Mouse (Mus musculus): Measurements from ENCODE around the gene Gm5136.

The Gm5136 gene

DNA sequence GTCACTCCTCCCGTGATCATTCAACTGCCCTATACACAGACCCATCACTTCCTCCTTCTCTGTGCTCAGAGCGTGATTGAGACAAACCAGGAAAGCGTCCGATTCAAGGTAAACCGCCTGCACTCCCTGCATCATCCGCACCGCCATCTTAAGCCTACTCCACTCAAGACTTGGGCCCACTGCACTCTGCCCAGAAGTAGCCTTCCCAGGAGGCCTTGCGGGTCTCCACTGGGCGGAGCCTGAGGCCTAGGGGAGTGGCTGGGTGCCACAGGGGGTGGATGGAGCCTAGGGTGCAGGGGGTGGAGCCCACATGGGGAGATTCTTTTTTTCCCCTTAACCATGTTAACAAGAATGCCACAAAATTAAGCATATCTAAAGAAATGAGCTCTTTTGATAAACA is at the start of gene Gm5136:
TSS of gene Gm5136 (minus strand) at position 215 of the 400 bp plus-strand sequence.
- DNase-seq (ENCODE audit: low spot score in 2 of 2) = no peak

DNA sequence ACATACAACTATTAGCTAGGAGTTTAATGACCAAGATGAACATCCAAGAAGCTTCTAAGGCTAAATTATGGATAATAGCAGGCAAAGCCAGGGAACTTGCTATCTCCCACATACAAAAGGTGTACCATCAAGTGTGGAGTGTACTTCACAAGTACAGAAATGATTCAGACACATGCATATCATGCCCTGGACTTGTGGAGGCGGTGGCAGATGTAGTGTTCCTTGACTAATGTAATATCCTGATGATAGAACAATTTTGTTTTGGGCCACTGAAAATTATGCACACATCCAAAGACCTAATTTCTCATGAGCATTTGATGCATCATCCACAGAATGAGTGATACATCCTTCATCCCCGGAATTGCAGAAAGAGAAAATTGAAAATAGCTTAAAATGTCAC is 43.8 kb upstream of the Gm5136 start:
- DNase-seq (ENCODE audit: low spot score in 2 of 2) = no peak

DNA sequence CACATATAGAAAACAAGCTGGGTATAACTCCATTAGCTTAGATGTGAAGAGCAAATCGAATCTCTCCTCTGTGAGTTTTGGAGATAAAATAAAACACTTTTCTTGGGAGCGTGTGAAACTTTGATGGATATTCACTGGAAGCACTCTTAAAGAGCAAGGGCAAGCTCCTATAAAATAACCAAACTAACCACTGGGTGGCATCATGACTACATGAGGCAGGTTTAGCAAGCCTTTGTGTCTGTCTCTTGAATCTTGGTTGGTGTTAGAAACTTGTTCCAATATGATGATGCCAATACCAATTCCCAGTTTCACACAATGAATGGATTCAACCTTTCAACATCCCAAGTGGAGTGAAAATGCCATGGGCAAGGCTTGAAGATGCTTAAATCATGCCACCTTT is 34.0 kb upstream of the Gm5136 start:
- no peak for DNase-seq (ENCODE audit: low spot score in 2 of 2)

DNA sequence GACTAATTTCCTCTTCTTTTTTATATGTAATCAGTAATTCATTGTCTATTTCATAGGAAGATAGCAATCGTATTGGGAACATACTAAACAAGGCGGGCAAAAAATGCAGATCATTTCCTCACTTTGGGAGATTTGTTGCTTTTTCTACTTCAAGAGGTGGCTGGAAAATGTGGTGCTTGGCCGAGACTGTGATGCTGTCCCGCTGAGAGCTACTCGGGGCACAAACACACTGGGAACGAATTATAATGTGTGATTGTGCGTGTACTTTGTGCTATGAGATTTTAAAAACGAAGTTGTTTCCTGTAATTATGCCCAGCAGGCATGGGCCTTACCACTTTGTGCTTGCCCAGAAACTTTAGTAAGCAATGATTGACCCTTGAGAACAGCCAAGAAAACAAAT is 29.0 kb upstream of the Gm5136 start:
- no peak for DNase-seq (ENCODE audit: low spot score in 2 of 2)

DNA sequence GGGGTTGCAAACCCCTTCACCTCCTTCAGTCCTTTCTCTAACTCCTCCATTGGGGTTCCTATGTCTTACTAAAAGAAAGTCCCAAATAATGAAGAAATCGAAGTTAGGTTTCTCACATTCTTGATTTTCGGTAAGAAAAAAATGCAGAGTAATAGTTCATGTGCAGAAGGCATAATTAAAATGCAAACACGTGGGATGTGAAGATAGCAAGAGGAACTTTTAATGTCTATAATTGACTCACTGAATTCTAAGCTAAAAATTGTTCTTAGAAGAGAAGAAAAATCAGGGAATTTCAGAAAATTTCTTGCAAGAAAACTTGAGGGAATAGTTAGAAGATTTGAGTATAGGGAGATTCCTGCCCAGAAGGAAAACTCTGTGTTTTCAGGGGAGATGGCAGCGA is 26.4 kb upstream of the Gm5136 start:
- no peak for DNase-seq (ENCODE audit: low spot score in 2 of 2)

DNA sequence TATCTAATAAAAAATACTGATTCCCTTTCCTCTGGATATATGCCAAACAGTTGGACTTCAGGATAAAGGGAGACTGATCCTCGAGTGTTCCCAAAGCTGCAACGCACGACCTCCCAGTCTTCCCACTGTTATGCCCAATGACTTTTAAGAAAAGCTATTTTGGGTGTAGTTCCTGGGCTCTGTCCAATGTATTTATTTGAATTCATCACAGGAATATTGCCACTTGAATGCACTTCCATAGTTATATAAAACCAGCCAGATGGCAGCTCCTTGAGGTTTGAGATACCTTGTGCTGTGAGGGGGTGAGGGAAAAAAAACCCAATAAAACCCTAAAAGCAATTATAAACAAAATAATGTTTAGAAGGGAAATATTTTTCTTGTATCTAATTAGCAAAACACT is 24.9 kb upstream of the Gm5136 start:
- no peak for DNase-seq (ENCODE audit: low spot score in 2 of 2)

DNA sequence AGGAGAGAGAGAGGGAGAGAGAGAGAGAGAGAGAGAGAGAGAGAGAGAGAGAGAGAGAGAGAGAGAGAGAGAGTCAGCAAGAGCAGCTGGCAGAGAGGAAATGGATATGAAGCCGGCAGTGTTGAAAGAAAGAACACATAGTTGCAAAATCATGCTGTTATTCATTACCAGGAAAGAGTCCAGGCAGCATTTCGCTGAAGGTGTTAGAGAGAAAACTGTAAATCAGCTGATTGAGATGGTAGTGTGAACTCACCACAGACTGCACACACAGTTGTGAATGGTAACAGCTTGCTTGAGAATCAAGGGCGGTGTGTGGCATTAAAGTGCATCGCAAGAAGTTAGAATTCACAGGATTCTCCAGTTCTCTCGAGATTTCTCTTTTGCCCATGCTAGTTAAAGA is 10.6 kb upstream of the Gm5136 start:
- peak; percentile 37 to 46 for DNase-seq (ENCODE audit: low spot score in 2 of 2)

DNA sequence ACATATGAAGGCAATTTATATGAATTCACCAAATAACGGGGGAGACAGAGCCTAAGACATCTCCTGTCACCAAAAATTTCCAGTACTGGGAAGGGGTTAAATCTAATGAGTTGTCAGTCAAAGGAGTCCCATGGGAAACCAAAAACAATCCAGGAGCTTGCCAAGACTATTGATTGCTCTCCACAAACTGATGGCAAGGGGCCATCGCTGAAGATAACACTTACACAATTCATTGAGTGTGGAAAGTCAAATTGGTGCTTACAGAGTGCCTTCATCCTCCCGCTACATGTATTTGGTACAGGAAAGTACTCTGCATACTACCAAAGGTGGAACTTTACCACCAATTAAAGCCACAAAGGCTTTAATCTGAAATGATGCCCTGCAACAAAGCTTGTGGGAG is 5.7 kb upstream of the Gm5136 start:
- DNase-seq (ENCODE audit: low spot score in 2 of 2) = no peak

DNA sequence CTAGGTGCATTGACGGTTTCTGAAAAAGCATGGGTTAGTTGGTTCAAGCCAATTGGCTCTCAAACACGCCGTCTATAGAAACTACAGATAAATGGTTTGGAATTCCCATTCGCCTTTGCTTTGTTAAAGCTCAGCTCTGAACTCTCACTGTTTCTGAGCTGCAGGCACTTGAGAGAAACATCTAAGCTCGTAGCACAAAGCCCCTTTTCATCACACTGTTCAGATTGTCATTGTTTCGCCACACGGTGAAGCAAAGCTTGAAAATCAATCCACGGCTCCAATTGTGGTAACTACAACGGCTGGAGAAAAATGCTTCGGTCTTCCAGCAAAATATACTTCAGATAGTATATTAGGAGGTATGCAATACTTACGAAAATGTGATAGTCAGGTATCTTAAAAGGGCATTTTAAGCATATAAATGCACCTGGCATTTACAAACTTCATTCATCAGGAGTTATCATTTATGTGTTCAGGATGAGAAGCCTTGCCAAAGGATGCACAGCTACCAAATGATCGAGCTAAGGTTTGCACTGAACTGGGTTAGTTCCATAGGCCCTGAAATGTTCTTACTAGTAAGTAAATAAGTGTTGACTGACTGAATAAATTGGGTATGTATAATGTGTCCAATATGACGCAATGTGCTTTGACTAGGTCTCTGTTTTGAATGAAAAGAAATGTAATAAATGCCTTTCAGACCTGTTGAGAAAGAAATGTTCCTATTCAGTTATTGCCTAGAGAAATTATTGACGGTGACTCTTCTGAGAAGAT is 1.6 kb upstream of the Gm5136 start:
- DNase-seq (ENCODE audit: low spot score in 2 of 2) = no peak

DNA sequence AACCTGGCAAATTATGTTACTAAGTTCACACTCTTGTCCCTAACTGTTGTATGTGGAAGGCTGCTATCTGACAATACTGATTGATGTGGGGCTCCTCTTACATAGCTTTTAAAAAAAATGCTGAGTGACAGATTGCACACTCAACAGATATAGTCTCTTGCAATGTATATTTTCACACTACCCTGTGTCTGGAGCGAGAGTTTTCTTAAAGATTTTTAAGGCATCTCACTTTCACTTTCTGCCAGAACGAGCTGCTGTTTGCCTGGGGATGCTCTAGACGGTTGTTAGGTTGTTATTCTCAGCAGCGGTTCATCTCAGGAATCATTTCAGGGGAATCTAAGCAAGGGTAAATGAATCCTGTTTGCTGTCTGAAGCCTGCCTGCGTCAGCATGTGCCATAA is 2.9 kb downstream of the Gm5136 start:
- DNase-seq (ENCODE audit: low spot score in 2 of 2) = no peak

DNA sequence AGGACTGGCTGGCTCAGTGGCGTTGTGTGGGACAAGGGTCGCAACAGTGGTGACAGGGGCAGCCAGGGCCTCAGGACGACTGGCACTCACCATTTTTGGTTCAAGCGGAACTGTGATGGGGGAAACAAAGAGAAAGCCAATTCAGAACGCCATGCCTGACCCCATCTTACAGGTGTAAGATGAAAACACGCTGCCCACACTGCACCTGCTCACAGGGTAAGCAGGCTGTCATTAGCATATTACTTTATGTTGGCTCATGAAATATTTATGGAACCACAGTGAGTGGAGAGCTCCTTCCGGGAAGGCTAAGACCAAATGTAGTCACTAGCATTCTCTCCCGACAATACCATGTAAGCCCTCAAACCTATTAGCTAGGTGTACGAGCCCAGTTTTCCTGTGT is 9.0 kb downstream of the Gm5136 start:
- no peak for DNase-seq (ENCODE audit: low spot score in 2 of 2)

DNA sequence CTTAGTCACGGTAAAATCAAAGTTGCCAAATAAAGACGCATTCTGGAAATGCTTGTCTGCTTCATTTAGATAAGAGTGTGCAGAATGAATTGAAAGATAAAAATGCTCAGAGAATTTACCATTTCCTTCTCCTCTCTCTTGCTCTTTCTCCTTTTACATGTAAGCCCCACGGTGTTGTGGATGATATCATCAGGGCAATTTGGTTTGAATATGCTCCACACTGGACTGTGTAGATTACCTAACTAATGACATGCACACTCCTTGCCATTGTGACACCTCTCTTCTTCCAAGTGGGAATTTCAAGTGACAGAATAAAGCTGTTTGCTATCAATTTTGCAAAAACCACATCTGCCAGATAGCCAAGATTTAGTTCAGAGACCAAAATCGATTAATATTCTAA is 13.3 kb downstream of the Gm5136 start:
- no peak for DNase-seq (ENCODE audit: low spot score in 2 of 2)

DNA sequence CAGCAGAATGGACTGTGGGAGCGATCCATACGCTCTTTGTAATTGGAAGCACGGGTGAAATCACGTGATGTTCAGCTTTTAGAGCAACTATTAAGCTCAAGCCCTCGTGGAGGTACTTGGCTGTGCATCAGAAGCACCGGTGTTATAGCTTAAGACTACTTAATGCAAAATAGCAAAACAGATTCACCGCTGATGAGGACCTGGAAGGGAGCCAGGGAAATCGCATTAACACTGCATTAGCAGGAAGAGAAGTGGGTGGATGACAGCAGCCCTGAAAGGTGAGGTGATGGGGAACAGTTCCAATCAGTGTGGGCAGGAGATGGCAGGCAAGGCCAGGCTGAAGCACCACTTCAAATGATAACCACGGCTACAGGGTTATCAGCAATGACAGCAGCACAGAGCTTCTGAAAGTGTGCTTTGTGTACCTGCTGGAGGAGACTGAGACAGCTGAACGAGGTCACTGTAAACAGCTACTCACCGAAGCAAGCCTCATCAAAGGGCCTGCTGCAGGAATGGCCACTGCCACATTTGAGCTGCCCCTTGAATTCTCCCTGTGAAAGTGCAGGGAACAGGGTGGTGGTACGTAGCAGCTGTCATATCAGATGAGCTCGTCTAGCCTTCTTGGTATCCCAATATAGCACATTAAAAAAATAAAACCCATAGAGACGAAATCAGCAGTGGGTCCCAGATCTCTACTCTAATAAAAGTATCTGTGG is 20.1 kb downstream of the Gm5136 start:
- peak in 1 of 2 experiments; percentile 47 for DNase-seq (ENCODE audit: low spot score in 2 of 2)

DNA sequence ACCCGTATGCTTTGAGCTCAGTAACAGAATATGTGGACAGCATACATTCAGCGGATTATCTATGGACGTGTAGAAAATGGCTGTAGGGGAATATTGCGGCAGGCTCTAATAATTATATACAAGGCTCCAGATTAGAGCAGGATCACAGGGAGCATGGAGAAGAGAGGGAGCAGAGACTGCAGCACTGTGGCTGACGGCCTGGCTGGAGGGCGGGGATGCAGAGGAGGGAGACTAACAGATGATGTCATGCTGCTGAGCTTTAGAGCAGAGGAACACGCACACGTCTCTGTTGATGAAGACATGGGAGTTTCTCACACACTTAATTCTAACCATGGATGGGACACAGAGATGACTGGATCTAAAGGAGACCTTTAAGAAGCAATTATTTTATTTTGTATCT is 22.9 kb downstream of the Gm5136 start:
- DNase-seq (ENCODE audit: low spot score in 2 of 2) = no peak

DNA sequence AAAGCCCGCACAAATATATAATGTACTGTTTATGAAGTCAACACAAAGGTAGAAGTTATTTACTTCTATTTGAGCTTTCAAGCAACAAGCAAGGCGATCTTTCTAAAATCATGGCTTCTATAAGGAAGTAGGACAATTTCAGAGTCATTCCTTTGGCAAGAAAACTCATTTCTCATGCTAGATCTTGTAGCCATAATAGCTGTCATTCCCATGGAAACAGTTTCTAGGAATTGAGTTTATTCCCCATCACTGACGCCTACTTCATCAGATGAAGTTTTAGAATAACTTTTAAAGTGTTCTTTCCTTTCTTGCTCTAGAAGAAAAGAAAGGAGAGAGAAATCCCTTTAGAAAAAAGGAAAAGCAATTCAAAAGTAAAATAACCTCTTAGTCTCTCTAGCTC is 31.0 kb downstream of the Gm5136 start:
- no peak for DNase-seq (ENCODE audit: low spot score in 2 of 2)

DNA sequence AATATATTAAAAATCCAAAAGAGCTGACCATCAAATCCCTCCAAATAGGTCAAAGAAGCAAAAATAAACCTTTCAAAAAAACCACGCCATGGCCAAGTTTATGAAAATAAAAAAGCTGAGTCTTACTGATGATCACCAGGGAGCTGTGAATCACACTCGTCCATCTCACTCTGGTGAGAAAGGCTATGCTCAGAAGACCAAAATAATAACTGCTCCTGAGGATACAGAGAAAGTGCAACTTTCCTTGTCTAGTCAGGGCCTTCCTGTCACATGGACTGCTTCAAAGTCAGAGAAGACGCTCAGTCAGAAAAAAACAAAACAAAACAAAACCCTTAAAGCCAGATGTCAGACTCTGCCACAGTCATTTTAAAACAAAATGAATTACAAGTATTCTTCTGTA is 39.7 kb downstream of the Gm5136 start:
- DNase-seq (ENCODE audit: low spot score in 2 of 2) = no peak

DNA sequence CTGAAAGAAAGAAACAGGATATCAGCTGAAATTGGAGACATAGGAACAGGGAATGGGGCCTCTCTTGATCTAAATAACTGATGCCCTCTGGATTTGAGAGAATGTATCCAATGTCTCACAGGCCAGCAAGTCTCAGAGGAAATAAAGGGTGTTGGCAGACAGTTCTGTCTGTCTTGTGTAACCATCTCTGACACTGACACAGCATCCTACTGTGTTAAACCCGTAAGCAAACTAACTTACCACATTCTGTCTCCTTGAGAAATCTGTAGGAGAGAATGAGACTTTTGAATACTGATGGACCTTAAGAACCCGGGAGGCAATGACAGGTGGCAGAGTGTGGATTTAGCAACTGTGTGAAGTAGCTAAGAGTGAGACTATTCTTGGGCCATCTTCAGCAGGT is 41.7 kb downstream of the Gm5136 start:
- DNase-seq (ENCODE audit: low spot score in 2 of 2) = no peak

DNA sequence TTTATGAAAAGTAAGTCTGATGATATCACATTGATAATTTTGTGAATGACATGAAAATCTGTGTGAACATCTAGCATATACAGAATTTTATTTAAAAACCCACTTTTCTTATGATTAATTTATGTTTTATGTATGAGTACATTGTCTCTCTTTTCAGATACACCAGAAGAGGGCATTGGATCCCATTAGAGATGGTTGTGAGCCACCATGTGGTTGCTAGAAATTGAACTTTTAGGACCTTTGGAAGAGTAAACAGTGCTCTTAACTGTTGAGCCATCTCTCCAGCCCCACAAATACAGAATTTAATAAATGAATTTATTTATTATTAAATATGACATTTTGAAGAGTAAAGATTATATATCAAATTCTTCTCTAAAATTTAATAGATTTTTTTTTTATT is 42.3 kb downstream of the Gm5136 start:
- no peak for DNase-seq (ENCODE audit: low spot score in 2 of 2)

DNA sequence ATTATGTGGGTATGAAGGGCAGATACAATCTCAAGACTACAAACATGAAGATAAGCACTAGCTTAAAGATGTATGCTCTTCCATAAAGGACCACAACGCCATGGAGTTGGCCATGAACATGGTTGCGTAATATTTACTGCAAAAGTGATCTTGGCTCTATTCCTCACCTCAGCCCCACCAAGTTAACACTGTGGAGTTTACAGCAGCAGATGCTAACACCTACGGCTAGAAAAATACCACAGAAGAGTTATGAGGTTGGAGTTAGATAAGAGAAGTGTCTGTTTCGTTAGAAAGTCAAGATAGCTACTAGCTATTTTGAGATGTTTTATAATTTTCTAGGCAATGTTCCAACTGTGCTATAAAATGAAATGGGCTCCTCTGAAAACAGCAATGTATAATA is 43.1 kb downstream of the Gm5136 start:
- DNase-seq (ENCODE audit: low spot score in 2 of 2) = no peak

DNA sequence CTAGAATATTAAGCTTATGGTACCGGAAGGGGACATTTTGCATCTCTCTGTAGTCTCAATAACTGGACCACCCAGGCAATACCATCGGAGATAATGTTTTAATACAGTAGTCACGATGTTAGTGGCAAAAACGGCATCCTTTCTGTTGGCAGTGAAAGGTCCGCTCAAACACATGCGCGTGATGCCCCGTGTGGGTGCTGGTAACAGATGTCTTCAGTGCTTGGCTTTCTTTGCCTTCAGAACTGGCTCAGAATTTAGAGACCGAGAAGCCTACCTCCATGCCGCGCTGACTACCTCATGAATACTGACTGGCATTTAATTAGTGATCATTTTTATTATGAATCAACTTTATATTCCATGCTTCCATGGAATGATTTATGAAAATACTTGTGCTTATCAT is 44.9 kb downstream of the Gm5136 start:
- no peak for DNase-seq (ENCODE audit: low spot score in 2 of 2)

DNA sequence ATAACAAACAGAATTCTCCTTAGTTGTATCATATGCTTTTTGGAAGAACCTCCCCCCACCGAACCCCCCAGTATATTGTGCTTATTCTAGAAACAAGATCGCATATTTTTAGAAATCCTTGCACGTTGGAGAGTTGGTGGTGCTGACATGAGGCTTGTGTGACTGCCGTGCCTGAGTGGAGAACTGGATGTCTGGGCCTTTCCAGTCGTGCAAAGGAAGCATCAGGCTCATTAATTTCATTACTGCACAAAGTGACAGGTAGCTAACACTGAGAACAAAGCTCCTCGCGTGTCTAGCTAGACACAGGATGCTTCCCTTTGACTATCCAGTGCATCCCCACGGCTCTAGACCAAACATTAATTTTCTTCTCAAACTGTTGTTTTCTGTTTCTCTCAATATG is 47.1 kb downstream of the Gm5136 start:
- no peak for DNase-seq (ENCODE audit: low spot score in 2 of 2)

DNA sequence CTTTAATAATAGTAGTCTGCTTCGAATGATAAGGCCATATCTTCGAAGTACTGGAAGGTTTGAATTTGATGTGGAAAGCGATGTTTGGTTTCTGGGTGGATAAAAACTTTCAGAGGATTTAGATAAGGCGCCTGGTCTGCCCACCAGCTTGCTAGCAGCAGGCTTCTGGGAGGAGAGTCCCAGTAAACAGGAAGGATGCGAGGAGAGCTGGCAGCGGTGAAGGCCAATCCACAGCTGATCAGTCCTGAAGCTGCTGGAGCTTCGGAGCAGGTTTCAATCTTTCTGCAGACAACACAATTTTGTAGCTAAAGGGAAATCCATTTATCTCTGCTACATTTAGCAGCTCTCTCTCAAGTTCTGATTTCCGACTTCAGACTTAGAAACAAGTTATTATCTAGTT is 47.9 kb downstream of the Gm5136 start:
- no peak for DNase-seq (ENCODE audit: low spot score in 2 of 2)

DNA sequence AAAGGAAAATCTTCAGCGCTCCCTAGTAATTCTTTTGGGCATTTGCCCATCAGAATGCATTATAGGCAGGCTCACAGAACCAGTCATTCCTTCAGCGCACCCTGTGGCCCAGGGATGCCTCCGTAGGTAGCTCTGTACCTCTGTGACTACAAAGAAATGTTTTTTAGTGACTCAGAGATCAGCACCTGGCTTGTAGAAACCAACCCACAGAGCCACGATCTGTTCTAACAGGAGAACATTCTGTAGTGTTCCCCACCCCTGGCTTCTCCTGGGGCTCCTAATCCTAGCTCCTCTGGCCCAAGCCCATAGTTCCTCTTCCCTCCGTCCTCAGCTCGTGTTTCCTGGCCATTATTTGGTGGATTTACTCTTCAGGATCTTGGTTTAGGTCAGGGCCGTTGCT is 50.8 kb downstream of the Gm5136 start:
- DNase-seq (ENCODE audit: low spot score in 2 of 2) = no peak
